Mouse (Mus musculus) right cerebral cortex, adult 2 months (tissue): Measurements from ENCODE around the gene Tmem202.
A peak's percentile ranks its signal among the peaks of the same experiment; 100 is the strongest.

Experiments
- DNase-seq, 2 experiments: peaks; one replicate each; pipeline ENCODE4 v3.0.0; 2021 to 2022; ENCODE audit warnings: low spot score in 2 of 2

Gene Tmem202

DNA sequence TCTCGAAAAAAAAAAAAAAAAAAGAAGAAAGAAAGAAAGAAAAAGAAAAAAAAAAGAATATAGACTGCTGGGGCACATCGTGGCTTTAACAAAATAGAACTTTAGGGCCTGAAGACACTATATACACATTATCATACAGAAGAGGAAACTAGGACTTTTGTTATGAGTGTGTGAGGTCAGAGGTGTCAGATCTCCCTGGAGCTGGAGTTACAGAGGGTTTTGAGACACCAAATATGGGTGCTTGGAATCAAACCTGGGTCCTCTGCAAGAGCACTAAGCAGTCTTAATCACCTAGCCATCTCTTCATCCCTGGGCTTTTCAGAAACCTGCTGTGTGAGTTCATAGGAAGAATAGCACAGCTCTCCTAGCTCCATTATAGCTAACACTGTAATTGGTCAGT is 6.2 kb downstream of the Tmem202 start:
- no peak for DNase-seq

DNA sequence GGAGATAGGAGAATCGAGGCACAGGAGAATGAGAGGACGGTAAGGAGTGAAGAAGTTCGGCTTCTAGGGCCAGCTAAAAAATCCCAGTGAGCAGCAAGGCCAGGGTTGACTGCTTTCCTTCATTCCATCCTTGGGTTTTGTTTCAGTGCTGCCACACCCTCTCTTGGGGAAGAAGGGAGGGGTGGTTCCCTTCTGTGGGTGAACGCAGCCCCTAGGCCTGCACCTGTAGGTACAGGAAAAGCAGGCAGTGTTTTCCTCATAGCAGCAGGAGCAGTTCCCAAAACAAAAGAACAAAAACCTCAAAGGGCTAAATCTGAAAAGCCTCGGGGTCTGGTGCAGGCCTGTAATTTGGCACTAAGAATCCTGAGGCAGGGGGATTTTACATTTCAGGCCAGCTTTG is 8.0 kb downstream of the Tmem202 start:
- no peak for DNase-seq

DNA sequence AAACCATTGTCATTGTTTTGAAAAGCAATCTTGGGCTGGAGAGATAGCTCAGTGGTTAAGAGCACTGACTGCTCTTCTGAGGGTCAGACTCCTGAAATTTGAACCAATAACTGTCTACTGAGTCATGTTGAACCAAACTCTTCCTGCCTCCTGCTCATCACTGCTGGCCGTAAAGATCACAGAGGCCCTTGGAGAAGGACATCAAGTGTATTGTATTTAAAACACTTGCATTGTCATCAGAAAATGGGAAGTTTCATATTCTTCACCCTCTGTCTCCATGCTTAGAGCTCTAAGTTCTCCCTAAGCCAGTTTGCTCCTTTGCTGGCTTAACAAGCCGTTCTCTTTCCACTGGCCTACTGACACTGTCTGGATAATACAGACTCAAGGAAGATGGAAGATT is 11.4 kb downstream of the Tmem202 start:
- DNase-seq: no peak

DNA sequence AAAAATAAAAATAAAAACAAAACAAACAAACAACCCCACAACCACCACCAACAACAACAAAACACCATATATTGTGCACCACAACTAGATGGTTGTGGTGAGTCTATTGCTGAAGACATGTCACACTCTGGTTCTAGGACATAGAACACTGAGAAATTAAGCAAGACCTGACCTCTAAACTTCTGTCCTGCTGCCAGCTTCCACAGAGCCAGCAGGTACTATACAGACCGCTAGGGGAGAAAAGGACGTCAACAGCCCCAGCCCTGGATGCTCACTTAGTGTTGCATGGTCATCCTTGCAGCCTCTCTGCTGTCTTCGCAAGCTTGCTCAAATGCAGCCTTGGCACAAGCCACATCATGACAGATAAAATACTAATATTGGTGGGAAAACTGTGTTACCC is 12.1 kb downstream of the Tmem202 start:
- DNase-seq: no peak

DNA sequence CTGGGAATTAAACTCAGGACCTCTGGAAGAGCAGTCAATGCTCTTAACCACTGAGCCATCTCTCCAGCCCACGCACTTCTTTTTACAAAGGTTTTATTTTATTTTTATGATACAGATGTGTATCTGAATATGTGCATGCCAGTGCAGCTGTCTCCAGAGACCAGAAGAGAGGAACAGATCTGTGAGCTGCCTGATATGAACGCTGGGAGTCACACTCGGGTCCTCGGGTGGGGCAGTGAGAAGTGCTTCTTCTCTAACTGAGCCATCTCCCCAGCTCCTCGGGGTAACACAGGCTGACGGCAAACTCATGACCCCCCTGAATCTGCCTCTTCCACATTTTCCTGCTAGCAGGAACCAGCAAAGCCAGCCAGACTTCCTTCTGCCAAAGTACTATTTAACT is 12.9 kb downstream of the Tmem202 start:
- no peak for DNase-seq

DNA sequence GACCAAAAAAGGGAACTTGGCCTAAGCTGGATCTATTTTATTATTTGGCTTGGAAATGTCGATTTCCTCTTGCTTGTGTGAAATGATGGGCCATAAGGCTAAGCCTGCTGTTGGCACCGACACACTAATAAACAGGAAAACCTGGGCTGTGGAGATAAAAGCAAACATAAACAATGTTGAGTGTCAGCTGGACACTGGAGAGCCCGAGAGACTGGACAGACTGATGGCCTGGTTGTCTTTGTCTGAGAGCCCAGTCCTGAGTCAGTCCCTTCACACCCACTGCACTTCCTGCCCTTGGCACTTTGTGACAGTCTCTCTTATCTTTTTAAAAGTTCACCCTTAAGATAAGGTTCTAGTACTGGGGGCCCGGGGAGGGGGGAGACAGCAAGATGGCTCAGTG is 16.7 kb downstream of the Tmem202 start:
- DNase-seq: no peak

DNA sequence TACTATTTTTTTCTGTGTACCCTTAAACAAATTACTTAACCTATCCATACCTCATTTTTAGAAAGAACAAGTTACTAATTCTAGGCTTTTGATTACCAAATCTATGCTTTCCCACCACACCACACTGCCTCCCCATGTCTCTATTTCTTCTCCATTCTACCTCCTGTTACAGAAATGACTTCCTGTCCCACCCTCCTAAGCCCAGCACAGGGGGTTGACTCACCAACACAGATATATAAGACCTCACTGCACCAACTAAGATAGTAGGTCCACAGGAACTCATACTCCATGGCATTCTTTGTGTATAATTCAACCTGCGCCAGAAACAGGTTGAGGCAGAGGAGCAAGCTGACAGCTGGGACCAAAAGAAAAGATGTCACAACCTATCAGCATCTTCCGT is 20.3 kb downstream of the Tmem202 start:
- no peak for DNase-seq

DNA sequence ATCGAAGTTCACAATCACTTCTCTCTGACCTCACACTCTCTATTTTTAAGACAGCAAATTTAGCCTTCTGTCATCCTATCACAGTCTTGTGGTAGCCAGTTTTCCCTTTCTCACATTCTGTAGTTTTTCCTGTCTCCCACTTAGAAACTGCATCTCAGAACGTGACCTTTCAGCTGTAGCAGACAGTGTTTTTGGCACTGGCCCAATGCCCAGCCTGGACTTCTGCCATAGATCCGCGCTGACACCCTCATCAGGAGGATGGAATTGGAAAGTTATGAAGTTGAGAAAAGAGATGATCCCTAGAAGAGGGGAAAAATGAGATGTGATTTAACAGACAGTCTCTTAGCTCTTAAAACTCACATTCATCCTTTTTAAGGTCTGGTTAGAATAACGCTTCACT is 20.7 kb downstream of the Tmem202 start:
- peak in 1 of 2 experiments; percentile 49 for DNase-seq

DNA sequence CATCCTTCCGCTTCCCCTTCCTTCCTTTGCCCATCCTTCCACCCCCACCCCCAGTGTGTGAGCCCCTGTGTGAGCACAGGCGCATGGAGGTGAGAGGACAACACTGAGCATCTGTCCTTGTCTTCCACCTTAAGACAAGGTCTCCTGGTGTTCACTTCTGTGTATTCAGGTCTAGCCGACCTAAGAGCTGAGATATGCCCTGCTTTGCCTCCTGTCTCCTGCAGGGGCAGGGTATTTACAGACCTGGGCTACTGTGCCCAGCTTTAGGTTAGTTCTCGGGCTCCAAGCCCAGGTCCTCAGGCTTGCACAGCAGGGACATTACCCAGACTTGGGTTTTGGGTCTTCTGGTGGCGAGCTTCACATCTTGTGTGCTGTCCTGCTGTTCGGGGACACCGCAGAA is 22.5 kb downstream of the Tmem202 start:
- DNase-seq: no peak

DNA sequence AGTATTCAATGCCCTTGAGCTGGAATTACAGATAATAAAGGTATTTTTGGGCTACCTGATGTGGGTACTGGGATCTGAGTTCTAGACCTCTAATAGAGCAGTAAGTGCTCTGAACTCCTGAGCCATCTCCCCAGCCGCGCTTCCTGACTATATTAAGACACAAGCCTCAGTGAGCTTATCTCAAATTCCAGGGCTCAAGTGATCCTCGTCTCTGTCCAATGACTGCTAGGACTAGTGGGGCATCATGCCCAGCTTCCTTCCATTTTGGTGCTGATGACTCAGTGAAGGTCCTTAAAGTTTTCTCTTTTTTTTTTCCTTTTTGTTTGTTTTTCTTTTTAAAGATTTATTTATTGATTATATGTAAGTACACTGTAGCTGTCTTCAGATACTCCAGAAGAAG is 24.6 kb downstream of the Tmem202 start:
- no peak for DNase-seq

DNA sequence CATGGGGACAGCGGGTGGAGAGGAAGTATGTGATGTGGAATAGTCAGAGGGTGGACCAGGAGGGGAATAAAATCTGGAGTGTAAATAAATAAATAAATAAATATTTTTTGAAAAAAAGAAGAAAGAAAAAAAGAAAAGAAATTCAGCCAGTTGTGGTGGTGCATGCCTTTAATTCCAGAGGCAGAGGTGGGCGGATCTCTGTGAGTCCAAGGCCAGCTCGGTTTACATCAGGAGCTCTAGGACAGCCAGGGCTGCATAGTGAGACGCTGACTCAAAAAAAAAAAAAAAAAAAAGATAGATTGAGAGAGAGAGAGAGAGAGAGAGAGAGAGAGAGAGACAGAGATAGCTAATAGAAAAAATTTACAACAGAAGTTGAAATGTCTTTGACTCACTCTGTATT is 27.3 kb downstream of the Tmem202 start:
- DNase-seq: no peak

DNA sequence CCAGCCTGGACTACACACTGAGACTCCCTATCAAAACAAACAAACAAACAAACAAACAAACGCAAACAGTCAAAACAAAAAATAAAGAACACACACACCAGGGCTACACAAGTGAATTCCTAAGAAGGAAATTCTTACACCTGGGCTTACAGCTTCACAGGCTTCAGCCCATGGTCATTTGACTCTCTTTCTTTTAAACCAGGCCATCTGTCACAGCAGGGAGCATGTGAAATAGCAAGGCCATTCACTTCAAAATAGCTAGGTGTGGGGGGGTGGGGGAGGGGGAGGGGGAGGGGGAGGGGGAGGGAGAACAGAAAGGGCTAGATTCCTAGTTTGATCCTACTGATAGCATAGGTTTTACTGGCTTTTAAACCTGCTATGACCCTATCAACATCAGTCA is 31.5 kb downstream of the Tmem202 start:
- DNase-seq: no peak

DNA sequence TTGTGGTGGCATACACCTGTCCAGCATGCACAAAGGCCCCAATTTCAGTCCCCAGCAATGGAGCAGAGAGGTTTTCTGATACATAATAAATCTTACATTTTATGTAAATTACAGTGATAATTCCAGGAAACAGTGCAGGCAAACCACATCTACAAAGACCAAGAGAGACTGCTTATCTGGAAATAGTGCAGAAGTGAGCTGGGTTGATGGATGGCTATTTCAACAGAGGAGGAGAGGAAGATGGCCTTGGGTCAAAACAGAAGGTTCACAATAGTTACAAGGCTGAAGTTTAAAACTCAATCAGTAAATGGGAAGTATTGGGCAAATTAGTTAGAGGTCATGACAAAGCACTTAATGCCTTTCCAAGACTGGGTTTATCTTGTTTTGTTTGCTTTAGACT is 52.3 kb downstream of the Tmem202 start:
- no peak for DNase-seq

DNA sequence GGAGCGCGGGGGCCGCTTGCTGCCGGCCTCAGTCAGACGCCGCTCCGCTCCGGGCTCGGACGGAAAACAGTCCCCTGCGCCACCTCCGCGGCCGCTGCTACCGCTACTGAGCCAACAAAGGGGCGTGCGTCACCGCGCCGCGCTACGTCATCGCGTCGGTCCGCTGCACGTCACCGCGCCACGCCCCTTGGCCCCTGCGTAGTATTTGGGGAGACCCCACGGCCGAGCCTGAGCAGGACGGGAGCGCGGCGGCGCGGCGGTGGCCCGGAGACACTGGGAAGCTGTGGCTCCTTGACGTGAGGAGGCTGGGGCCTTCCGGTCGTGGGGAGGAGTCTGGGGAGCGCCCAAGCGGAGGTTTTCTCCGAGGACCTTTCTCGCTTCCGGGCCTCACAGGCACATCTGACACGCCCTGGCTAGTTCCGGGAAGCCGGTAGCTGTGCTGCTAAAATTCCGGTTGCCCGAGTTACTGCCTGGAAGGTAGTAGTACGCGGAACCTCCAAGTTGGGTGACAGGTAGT is 53.0 kb downstream of the Tmem202 start, which contains the start of gene Arih1:
Arih1 (minus strand) TSS at position 70 of the 517 bp plus-strand sequence.
- DNase-seq: peak; percentile 99

DNA sequence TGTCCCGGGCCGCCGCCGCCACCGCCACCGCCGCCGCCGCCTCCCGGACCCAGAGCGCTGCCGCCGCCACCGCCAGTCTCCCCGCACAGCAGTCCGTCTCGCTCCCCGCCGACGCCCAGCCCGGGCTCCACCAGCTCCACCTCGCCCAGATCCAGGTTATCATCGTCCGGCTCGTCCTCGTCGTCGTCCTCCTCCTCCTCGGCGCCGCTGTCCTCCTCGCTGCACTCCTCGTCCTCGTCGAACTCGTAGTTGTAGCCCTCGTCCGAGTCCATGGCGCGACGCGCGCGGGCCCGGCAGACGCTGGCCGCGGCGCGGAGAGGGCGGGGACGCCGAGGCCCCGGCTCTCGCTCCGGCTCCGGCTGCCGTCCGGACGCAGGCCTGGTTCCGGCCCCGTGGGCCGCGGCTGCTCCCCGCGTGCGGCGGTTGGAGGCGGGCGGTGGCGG is 53.5 kb downstream of the Tmem202 start:
- DNase-seq: no peak

DNA sequence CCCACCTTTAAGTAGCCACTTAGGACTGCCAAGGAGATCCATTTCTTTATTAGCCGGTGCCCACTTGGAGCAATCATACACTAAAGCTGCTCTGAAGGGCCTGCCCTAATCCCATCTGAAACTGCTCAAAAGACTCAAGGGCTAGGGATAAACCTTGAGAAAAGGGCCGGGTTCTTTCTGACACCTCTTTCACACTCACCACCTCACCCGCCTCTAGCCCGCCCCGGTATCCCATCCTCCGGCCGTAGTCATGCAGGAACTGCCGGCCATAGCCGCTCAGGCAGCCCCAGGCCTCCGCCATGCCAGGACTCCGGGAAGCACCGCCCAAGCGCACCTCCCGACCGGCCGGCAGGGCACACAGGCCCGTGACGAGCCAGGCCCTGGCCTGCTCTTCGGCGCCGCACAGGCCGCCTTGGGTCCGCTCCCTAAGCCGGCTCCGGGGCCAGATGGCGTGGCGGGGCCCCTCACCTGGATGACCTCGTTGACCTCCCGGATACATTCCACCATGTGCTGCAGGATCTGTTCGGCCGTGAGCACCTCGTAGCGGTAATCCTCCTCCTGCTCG is 54.1 kb downstream of the Tmem202 start:
- peak; percentile 42 to 46 for DNase-seq

DNA sequence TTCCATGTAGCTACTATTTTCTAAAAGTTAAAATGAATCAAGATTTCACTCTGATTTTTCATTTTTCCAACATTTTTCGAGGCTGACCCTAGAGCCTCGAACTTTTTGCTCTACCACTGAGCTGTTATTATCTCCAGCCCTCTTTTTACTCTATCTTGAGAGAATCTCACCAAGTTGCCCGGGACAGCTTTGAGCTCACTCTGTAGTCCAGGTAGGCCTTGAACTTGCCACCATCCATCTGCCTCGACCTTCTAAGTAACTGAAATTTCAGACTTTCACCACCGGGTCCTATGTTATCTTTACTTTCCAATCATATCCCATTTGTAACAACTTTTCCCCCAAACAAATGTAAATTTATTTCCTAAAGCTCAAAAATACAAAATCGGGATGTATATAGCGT is 54.9 kb downstream of the Tmem202 start:
- no peak for DNase-seq

DNA sequence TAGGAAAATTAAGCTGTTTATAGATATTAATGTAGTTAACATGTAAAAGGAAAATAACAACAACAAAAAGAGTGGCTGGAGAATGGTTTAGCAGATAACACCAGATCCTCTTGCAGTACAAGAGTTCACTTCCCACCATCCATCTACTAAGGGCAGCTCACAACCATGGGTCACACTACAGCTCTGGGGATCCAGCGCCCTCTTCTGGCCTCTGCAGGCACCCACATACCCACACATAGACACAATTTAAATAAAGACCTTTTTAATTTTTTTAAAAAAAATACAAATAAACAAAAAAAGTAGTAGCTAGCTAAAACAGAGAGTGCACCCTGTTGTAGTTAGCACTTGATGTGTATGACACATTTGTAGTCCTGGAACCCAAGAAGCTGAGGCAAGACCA is 57.2 kb downstream of the Tmem202 start:
- peak in 1 of 2 experiments; percentile 13 for DNase-seq

DNA sequence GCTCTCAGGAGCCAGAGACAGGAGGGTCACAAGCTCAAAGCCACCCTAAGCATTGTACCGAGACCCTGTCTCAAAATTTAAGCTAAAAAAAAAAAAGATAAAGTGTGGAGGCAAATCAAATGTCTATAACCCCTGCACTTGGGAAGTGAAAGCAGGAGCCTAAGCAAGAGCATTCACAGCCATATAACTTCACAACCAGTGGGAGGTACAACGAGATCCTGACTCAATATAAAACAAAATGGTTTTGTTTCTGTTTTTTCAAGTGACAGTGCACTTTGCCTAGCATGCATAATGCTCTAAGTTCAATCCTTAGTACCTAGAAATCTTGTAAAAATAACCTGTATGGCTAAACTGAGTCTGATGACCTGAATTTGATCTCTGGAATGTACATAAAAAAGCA is 63.0 kb downstream of the Tmem202 start:
- DNase-seq: no peak

DNA sequence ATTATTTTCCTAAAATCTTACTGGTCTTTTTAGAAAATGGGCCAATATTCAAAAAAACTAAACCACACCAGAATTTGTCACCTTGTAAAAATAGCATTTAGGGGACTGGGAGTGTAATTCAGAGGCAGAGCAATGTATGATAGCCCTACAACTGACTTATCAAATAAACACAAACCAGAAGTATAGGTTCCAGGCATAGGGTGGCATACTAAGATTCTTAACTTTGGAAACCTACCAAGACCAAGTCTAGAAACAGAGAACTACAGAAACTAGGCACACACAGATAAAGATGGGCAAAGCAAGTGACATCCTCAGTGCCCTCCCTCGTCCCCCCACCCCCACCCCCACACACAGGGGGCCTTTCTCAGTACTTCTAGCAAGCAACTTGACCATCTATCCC is 64.8 kb downstream of the Tmem202 start:
- no peak for DNase-seq

DNA sequence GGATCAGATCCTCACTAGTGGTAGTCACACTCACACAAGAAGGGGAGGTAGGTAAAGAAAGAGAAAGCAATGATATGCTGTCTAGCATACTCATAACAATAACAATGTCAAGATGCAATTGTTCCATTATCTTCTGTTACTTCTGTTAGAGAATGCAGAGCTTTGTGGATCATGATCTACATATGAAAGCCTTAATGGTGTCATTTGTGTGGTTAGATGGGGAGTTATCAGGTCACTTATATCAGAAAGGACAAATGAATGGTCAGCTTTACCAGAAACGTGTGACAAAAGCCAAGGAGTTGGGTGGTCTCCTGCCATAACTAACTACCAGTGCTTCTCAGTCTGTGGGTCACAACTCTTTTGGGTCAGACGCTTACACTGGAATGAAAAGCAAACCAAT is 66.5 kb downstream of the Tmem202 start:
- DNase-seq: no peak

DNA sequence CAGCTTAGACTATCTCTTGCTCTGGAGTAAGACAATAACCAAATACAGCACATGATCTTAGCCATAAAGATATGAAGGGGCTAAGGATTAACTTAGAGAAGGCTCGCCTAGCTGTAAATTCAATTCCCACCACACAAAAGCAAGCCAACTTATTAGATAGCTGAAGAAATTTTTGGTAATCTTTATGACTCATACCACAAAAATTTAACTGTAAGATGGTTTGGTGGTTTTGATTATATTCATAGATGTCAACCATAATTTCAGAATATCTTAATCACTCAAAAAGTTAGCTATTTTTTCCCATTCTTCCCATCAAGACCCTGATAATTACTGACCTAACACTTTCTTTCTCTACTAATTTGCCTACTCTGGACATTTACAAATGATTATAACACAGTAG is 70.2 kb downstream of the Tmem202 start:
- no peak for DNase-seq
